Mouse (Mus musculus): ENCODE measurements around the gene Spin1.

Spin1 gene

GRCm38 (mm10) chr13:51193893-51194292, 93.2 kb downstream of the Spin1 start:
- no peak for DNase-seq (ENCODE audit: low read depth, low spot score)

- no peak for DNase-seq (ENCODE audit: low read depth, low spot score)
These were observed 97.0 kb downstream of the Spin1 start for GRCm38 (mm10) chr13:51197699-51198098.

GRCm38 (mm10) chr13:51198186-51198585, 97.5 kb downstream of the Spin1 start:
- DNase-seq (ENCODE audit: low read depth, low spot score), result peak; percentile 90

Data from brain, adult 2 months (tissue).